Mouse (Mus musculus): ENCODE measurements at regions not wholly inside any gene's neighbourhood (a gene's known extent, or its start where the extent isn't known, plus 50 kb on each side); places are given as distances from the start of the nearest gene placed in this dataset.
A peak's percentile ranks its signal among the peaks of the same experiment; 100 is the strongest.

DNA sequence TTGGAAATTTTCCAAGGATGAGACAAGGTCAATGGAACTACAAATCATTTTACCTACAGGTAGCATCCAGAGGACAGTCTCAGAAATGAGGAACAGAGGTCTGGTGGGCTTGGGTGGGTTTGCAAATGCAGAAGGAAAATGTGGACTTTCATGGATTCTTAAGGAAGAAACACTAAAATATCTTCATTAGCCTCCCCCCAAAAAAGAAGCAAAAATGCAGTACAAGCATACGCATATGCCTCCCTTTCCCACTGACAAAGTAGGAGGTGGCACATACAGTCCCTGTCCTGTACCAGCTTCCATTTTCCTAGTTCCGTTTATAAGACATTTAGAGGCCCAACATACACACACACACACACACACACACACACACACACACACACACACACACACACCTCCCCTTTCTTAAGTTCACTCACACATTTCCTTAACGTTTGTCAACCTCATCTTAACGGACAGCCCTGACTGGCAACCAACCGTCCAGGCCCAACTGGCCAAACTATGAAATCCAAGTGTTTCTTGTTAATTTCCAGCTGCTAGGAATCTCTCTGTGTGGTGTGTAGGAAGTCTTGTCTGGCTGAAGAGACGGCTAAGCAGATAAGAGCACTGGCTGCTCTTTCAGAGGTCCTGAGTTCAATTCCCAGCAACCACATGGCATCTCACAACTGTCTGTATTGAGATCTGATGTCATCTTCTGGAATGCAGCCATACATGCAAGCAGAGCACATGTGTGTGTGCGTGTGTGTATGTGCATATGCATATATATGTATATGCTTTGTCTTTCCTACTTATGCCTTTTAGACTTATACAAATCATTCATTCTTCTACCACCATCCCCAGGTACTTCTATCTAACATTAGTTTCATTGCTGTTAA, 206.6 kb upstream of the Hnrnpa3 start:
- intact Hi-C loops (cut with DNase I): no loop called here
- DNase-seq (ENCODE audit: extremely low spot score in 1 of 2, low spot score in 2 of 2): no peak

GRCm38 (mm10) chr2:75455481-75455880, 203.6 kb upstream of the Hnrnpa3 start:
- DNase-seq (ENCODE audit: extremely low spot score in 1 of 2, low spot score in 2 of 2): no peak
- intact Hi-C loops (cut with DNase I): no loop called here

- intact Hi-C loops (cut with DNase I): no loop called here
- DNase-seq (ENCODE audit: extremely low spot score in 1 of 2, low spot score in 2 of 2): no peak
Observed at GRCm38 (mm10) chr2:75456272-75456671, 202.8 kb upstream of the Hnrnpa3 start.

DNA sequence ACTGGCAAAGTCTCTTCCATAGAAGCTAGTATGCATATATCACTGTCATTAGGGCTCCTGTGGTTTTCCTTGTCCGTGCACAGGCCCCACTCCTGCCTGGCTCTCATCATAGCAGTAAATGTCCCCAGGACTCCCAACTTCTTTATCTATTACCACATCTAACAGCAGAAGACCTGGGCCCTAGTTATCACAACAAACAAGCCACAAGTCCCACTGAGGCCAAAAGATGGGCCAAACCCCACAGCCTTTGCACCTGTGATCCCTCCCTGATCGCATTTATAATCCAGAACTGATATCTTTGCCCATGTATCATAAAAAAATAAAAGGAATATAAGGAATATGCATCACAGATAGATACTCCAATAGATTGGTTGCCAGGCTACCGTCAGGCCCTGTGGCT, 201.6 kb upstream of the Hnrnpa3 start:
- no peak for DNase-seq (ENCODE audit: extremely low spot score in 1 of 2, low spot score in 2 of 2)
- intact Hi-C loops (cut with DNase I): no loop called here

DNA sequence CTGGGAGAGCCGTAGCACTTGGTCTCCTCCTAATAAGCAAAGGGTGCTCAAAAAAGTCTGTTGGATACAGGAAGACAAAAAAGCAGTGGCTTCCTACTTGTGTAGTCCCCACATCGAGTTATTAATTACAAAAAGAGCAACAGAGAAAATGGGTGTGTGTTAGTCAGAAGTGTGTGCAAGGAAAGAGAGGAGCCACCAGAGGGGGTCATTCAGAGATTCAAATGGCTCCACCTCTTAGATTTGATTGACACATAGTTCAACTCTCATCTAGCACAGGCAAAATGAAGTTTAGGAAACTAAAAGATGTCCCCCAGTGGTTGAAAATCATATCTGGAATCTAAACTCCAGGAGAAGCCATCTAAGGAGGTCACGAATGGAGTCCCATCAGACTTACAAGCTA, 200.2 kb upstream of the Hnrnpa3 start:
- no peak for DNase-seq (ENCODE audit: extremely low spot score in 1 of 2, low spot score in 2 of 2)
- intact Hi-C loops (cut with DNase I): no loop called here

- intact Hi-C loops (cut with DNase I): no loop called here
- DNase-seq (ENCODE audit: extremely low spot score in 1 of 2, low spot score in 2 of 2): no peak
Observed at GRCm38 (mm10) chr2:75460419-75460818, 198.6 kb upstream of the Hnrnpa3 start.

DNA sequence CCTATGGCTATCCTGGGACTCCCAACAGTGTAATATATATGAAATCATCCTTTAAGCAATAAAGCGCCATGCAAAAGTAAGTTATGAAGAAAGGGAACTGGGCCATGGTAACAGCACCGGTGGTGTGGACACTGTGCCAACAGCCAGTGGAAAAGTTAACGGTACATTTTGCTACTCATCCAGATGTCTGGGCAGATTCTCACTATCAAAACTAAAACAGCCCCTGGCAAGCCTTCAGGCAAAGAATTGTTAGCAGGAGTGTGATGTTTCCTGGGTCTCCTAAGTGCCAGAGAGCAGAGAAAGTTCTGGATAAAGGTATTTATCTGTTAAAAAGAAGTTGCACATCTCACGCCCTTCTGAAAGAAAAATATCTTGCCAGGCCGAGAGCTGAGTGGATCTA, 198.0 kb upstream of the Hnrnpa3 start:
- intact Hi-C loops (cut with DNase I): no loop called here
- no peak for DNase-seq (ENCODE audit: extremely low spot score in 1 of 2, low spot score in 2 of 2)

- DNase-seq (ENCODE audit: extremely low spot score in 1 of 2, low spot score in 2 of 2): no peak
- intact Hi-C loops (cut with DNase I): no loop called here
Observed at GRCm38 (mm10) chr2:75461421-75461991, 197.6 kb upstream of the Hnrnpa3 start.

- DNase-seq (ENCODE audit: extremely low spot score in 1 of 2, low spot score in 2 of 2): no peak
- intact Hi-C loops (cut with DNase I): no loop called here
Observed at GRCm38 (mm10) chr2:75462030-75462671, 196.9 kb upstream of the Hnrnpa3 start.

- intact Hi-C loops (cut with DNase I): no loop called here
- no peak for DNase-seq (ENCODE audit: extremely low spot score in 1 of 2, low spot score in 2 of 2)
Observed at GRCm38 (mm10) chr2:75463091-75463490, 196.0 kb upstream of the Hnrnpa3 start.

- DNase-seq (ENCODE audit: extremely low spot score in 1 of 2, low spot score in 2 of 2): no peak
- intact Hi-C loops (cut with DNase I): no loop called here
Observed at GRCm38 (mm10) chr2:75464429-75464828, 194.6 kb upstream of the Hnrnpa3 start.

DNA sequence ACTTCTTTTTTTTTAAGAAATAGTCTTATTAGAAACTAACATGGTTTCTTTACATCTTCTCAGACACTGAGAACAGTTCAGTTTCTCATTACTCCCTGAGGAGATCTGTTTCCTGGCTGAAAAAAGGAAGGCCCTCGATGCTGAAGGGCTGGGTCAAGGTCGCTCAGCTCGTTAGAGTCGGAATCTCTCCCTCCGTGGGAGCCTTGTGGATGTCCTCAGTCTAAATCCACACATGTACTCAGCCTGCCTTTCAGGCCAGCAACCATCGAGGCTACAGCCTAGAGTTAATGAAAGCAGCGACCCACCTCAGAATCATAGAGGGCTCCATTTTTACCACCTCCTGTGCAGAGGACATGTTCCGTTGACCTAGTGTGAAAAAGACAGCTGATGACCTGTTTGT, 190.2 kb upstream of the Hnrnpa3 start:
- intact Hi-C loops (cut with DNase I): no loop called here

GRCm38 (mm10) chr2:75469958-75470687, 188.9 kb upstream of the Hnrnpa3 start:
- intact Hi-C loops (cut with DNase I): no loop called here
- peak; percentile 11 to 68 for DNase-seq (ENCODE audit: extremely low spot score in 1 of 2, low spot score in 2 of 2)

More for the DNA sequence above, 190.2 kb upstream of the Hnrnpa3 start:
- no peak for DNase-seq (ENCODE audit: extremely low spot score in 1 of 2, low spot score in 2 of 2)

DNA sequence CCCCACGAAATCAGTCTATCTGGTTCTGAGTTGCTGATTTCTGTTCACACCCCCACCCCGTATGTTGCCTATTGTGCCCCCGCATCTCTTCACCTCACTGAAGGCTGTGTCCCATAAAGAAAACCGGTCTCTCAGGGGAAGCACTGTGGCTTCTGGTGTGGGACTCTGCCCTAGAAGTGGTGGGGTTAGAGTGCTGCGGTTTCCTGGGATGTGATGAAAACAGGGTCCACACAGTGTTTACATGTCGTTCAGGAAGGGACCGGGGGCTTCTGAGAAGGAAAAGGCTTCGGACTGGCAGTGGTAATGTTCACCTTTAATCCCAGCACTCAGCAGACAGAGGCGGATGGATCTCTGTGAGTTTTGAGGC, 188.4 kb upstream of the Hnrnpa3 start:
- no peak for DNase-seq (ENCODE audit: extremely low spot score in 1 of 2, low spot score in 2 of 2)
- intact Hi-C loops (cut with DNase I): no loop called here

- intact Hi-C loops (cut with DNase I): no loop called here
Observed at GRCm38 (mm10) chr2:75472489-75472888, 186.6 kb upstream of the Hnrnpa3 start.

DNA sequence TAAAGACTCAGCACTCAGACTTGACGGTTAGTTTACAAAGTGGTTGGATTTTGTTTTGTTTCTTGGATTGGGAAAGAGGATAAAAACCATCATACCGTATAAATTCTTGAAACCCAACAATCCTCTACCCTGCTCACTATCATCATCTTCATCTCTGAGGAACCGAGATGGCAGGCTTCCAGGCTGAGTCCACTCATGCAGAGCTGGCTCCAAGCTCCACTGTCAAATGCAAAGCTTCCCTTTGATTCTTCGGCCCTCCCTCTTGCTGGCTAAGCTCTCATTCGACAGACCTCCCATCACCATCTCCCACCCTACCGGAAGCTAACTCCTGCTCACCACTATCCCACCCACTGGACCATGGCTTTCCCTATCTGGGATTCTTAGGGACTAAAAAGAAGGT, 184.6 kb upstream of the Hnrnpa3 start:
- intact Hi-C loops (cut with DNase I): no loop called here
- DNase-seq (ENCODE audit: extremely low spot score in 1 of 2, low spot score in 2 of 2): no peak

More at GRCm38 (mm10) chr2:75472489-75472888, 186.6 kb upstream of the Hnrnpa3 start:
- no peak for DNase-seq (ENCODE audit: extremely low spot score in 1 of 2, low spot score in 2 of 2)

DNA sequence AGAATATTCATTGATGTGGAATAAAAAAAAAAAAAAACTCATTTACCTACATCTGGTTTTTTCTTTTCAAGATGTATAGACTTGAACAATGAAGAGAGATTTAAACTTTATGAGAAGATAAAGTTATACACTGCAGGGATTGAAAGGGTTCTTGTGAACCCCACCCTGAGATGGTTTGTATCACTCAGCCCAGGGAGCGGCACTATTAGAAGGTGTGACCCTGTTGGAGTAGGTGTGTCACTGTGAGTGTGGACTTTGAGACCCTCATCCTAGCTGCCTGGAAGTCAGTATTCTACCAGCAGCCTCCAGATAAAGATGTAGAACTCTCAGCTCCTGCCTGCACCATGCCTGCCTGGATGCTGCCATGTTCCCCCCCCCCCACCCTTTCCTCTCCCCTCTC, 182.7 kb upstream of the Hnrnpa3 start:
- no peak for DNase-seq (ENCODE audit: extremely low spot score in 1 of 2, low spot score in 2 of 2)
- intact Hi-C loops (cut with DNase I): no loop called here

- no peak for DNase-seq (ENCODE audit: extremely low spot score in 1 of 2, low spot score in 2 of 2)
- intact Hi-C loops (cut with DNase I): no loop called here
Observed at GRCm38 (mm10) chr2:75477076-75477475, 182.0 kb upstream of the Hnrnpa3 start.

DNA sequence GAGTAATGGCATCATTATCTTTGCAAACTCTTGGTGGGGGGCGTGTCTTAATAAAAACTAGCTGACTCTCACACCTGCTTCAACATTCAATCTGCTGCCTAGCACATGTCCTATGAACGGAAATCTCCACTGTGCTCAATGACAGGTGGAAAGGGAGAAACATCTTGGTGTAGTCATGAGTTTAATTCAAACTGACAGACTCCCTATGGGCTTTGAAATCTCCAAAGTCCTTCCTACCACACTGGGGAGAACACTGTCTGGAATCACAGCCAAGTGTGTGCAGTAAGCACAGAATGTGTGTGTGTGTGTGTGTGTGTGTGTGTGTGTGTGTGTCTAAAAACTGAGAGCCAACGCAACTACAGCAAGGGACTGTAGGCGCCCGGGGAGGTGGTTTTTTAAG, 179.5 kb upstream of the Hnrnpa3 start:
- intact Hi-C loops (cut with DNase I): no loop called here
- no peak for DNase-seq (ENCODE audit: extremely low spot score in 1 of 2, low spot score in 2 of 2)
